Mouse (Mus musculus): ENCODE measurements around the gene Ccr9.

- TF ChIP-seq CTCF (IDR thresholded peaks at IDR 0.05; ENCODE audit: borderline replicate concordance, control insufficient read depth, extremely low read depth, insufficient read depth, low read length, poor library complexity) = no peak
- no peak for TF ChIP-seq POLR2A (IDR thresholded peaks at IDR 0.05; ENCODE audit: control insufficient read depth, extremely low read depth, insufficient read depth, low read length, poor library complexity)
Observed at GRCm38 (mm10) chr9:123802421-123802820, 124.2 kb downstream of the Ccr9 start.

Data from thymus, adult 2 months (tissue).